Mouse (Mus musculus) midbrain, embryonic 13.5 days (tissue): Measurements from ENCODE around the gene Arhgef38. TPM values are rescaled to one million over a fixed set of nuclear protein-coding genes. Genes with fewer than 3 reads are reported as not detected.

Source experiments
- ATAC-seq: fragments of 200-750 bp; cut with Nextera tagmentation; 2 replicates; pipeline ENCODE4 v1.8.0; 2017; ENCODE audit warnings: mild to moderate bottlenecking, moderate TSS enrichment, moderate library complexity
- H3K27ac ChIP-seq: fragments of 300-500 bp; sonication (generic); 2 replicates; pipeline ENCODE4 v1.5.1; 2015; ENCODE audit warnings: inconsistent platforms, mild to moderate bottlenecking, moderate library complexity
- H3K27me3 ChIP-seq: fragments of 300-500 bp; sonication (generic); 2 replicates; pipeline ENCODE4 v1.6.1; 2015; ENCODE audit warnings: mild to moderate bottlenecking, inconsistent platforms
- H3K36me3 ChIP-seq: fragments of 300-500 bp; sonication (generic); 2 replicates; pipeline ENCODE4 v1.6.1; 2015; ENCODE audit warnings: mild to moderate bottlenecking, inconsistent platforms
- H3K4me1 ChIP-seq: fragments of 300-500 bp; sonication (generic); replicated peaks from 2 replicates; pipeline ENCODE4 v1.6.1; 2015; ENCODE audit warnings: inconsistent platforms
- H3K4me2 ChIP-seq: fragments of 300-500 bp; sonication (generic); replicated peaks from 2 replicates; pipeline ENCODE4 v1.6.1; 2015; ENCODE audit warnings: moderate library complexity, mild to moderate bottlenecking, inconsistent platforms
- H3K4me3 ChIP-seq: fragments of 300-500 bp; sonication (generic); replicated peaks from 2 replicates; pipeline ENCODE4 v1.5.1; 2015; ENCODE audit warnings: mild to moderate bottlenecking, inconsistent platforms
- H3K9ac ChIP-seq: fragments of 300-500 bp; sonication (generic); replicated peaks from 2 replicates; pipeline ENCODE4 v1.6.1; 2015; ENCODE audit warnings: mild to moderate bottlenecking, inconsistent platforms
- H3K9me3 ChIP-seq: fragments of 300-500 bp; sonication (generic); 2 replicates; pipeline ENCODE4 v1.6.1; 2016; ENCODE audit warnings: mild to moderate bottlenecking, inconsistent platforms
- WGBS: fragments of 180-500 bp; shearing (Covaris S2); methylation state at CpG from one replicate; pipeline ENCODE4 v1.1.7; 2015; 5-methylcytosine and 5-hydroxymethylcytosine counted together
- polyA plus RNA-seq: library from polyadenylated mRNA; unstranded; fragments of >200 nt; fragmentation: Nextera tagmentation; extraction: Ambion mirVana; gene quantifications from 2 replicates; pipeline ENCODE4 v1.2.1, GENCODE M21; 2015

The Arhgef38 gene
- polyA plus RNA-seq, 1 experiment from 2014 or later = 0.05 TPM

GRCm38 (mm10) chr3:133213434-133214114 is 21.2 kb downstream of the Arhgef38 start:
- no peak overlapping the region for H3K4me3 ChIP-seq
- no peak overlapping the region for H3K9ac ChIP-seq
- no peaks in the 10 kb centered on the region for H3K4me1 ChIP-seq
- H3K9me3 ChIP-seq = no peaks in the 10 kb centered on the region
- no peak overlapping the region for H3K4me2 ChIP-seq
- 94% methylated on average over 3 of the region's 3 CpGs for WGBS
- H3K27me3 ChIP-seq = no peaks in the 10 kb centered on the region
- ATAC-seq = no peak
- H3K36me3 ChIP-seq = no peaks in the 10 kb centered on the region
- H3K27ac ChIP-seq = no peak overlapping the region

GRCm38 (mm10) chr3:133211324-133211723 is 23.4 kb downstream of the Arhgef38 start:
- H3K9me3 ChIP-seq = no peaks in the 10 kb centered on the region
- 89% methylated on average over 3 of the region's 3 CpGs for WGBS
- no peaks in the 10 kb centered on the region for H3K27me3 ChIP-seq
- no peak overlapping the region for H3K4me2 ChIP-seq
- H3K27ac ChIP-seq = no peak overlapping the region
- no peaks in the 10 kb centered on the region for H3K36me3 ChIP-seq
- H3K4me3 ChIP-seq = no peak overlapping the region
- no peak overlapping the region for H3K9ac ChIP-seq
- no peak for ATAC-seq
- no peaks in the 10 kb centered on the region for H3K4me1 ChIP-seq

- H3K4me3 ChIP-seq = no peak overlapping the region
- no peaks in the 10 kb centered on the region for H3K36me3 ChIP-seq
- 81% methylated on average over 2 of the region's 2 CpGs for WGBS
These were observed 31.0 kb downstream of the Arhgef38 start for GRCm38 (mm10) chr3:133203713-133204112.

GRCm38 (mm10) chr3:133202171-133202570 is 32.6 kb downstream of the Arhgef38 start:
- Histone ChIP-seq H3K4me3 (no peak overlapping the region), H3K36me3 (no peaks in the 10 kb centered on the region)

More at GRCm38 (mm10) chr3:133203713-133204112, 31.0 kb downstream of the Arhgef38 start:
- H3K27me3 ChIP-seq = no peaks in the 10 kb centered on the region
- H3K9ac ChIP-seq = no peak overlapping the region
- no peaks in the 10 kb centered on the region for H3K4me1 ChIP-seq
- H3K4me2 ChIP-seq = no peak overlapping the region
- no peak for ATAC-seq
- no peaks in the 10 kb centered on the region for H3K9me3 ChIP-seq
- H3K27ac ChIP-seq = no peak overlapping the region

GRCm38 (mm10) chr3:133188930-133189329 is 45.8 kb downstream of the Arhgef38 start:
- H3K4me3 ChIP-seq = no peak overlapping the region
- ATAC-seq = no peak
- H3K4me1 ChIP-seq = no peaks in the 10 kb centered on the region
- 85% methylated on average over 3 of the region's 3 CpGs for WGBS
- H3K27ac ChIP-seq = no peak overlapping the region
- no peaks in the 10 kb centered on the region for H3K27me3 ChIP-seq
- H3K9ac ChIP-seq = no peak overlapping the region
- H3K36me3 ChIP-seq = no peaks in the 10 kb centered on the region
- no peaks in the 10 kb centered on the region for H3K9me3 ChIP-seq
- no peak overlapping the region for H3K4me2 ChIP-seq

More at GRCm38 (mm10) chr3:133202171-133202570, 32.6 kb downstream of the Arhgef38 start:
- H3K9ac ChIP-seq = no peak overlapping the region
- no peak overlapping the region for H3K27ac ChIP-seq
- ATAC-seq = no peak
- H3K9me3 ChIP-seq = no peaks in the 10 kb centered on the region
- 92% methylated on average over 13 of the region's 13 CpGs for WGBS
- H3K4me2 ChIP-seq = no peak overlapping the region
- no peaks in the 10 kb centered on the region for H3K27me3 ChIP-seq
- no peaks in the 10 kb centered on the region for H3K4me1 ChIP-seq

- Histone ChIP-seq H3K9me3 (no peaks in the 10 kb centered on the region), H3K36me3 (no peaks in the 10 kb centered on the region), H3K9ac (no peak overlapping the region), H3K4me1 (no peaks in the 10 kb centered on the region), H3K4me2 (no peak overlapping the region), H3K27ac (no peak overlapping the region), H3K27me3 (no peaks in the 10 kb centered on the region), H3K4me3 (no peak overlapping the region)
- ATAC-seq = no peak
- 92% methylated on average over 3 of the region's 3 CpGs for WGBS
These were observed 47.2 kb downstream of the Arhgef38 start for GRCm38 (mm10) chr3:133187524-133187923.

- H3K27ac ChIP-seq = no peak overlapping the region
- no peaks in the 10 kb centered on the region for H3K9me3 ChIP-seq
- H3K4me1 ChIP-seq = no peaks in the 10 kb centered on the region
- H3K36me3 ChIP-seq = no peaks in the 10 kb centered on the region
- H3K27me3 ChIP-seq = no peaks in the 10 kb centered on the region
- H3K9ac ChIP-seq = no peak overlapping the region
- 73% methylated on average over 12 of the region's 12 CpGs for WGBS
- no peak overlapping the region for H3K4me2 ChIP-seq
- ATAC-seq = no peak
- H3K4me3 ChIP-seq = no peak overlapping the region
These were observed 58.6 kb downstream of the Arhgef38 start for GRCm38 (mm10) chr3:133176033-133176750.

- Histone ChIP-seq H3K4me1 (no peaks in the 10 kb centered on the region), H3K9ac (no peak overlapping the region), H3K9me3 (no peaks in the 10 kb centered on the region), H3K27ac (no peak overlapping the region), H3K36me3 (no peaks in the 10 kb centered on the region), H3K4me2 (no peak overlapping the region), H3K4me3 (no peak overlapping the region), H3K27me3 (no peaks in the 10 kb centered on the region)
- no peak for ATAC-seq
- 93% methylated on average over 4 of the region's 4 CpGs for WGBS
These were observed 62.5 kb downstream of the Arhgef38 start for GRCm38 (mm10) chr3:133172291-133172690.

- H3K9me3 ChIP-seq = no peaks in the 10 kb centered on the region
- H3K27ac ChIP-seq = no peak overlapping the region
- H3K4me1 ChIP-seq = no peaks in the 10 kb centered on the region
- H3K9ac ChIP-seq = no peak overlapping the region
- no peak for ATAC-seq
- H3K4me2 ChIP-seq = no peak overlapping the region
- 90% methylated on average over 7 of the region's 7 CpGs for WGBS
- H3K36me3 ChIP-seq = no peaks in the 10 kb centered on the region
- no peak overlapping the region for H3K4me3 ChIP-seq
- H3K27me3 ChIP-seq = no peaks in the 10 kb centered on the region
These were observed 65.0 kb downstream of the Arhgef38 start for GRCm38 (mm10) chr3:133169737-133170136.

GRCm38 (mm10) chr3:133167550-133167949 is 67.2 kb downstream of the Arhgef38 start:
- no peak overlapping the region for H3K4me2 ChIP-seq
- no peak overlapping the region for H3K9ac ChIP-seq
- WGBS = 87% methylated on average over 6 of the region's 6 CpGs
- no peaks in the 10 kb centered on the region for H3K9me3 ChIP-seq
- no peak overlapping the region for H3K4me3 ChIP-seq
- H3K4me1 ChIP-seq = peaks cover 16% of the 10 kb centered on the region
- H3K27me3 ChIP-seq = no peaks in the 10 kb centered on the region
- no peak overlapping the region for H3K27ac ChIP-seq
- H3K36me3 ChIP-seq = no peaks in the 10 kb centered on the region
- ATAC-seq = no peak

GRCm38 (mm10) chr3:133165130-133165529 is 69.6 kb downstream of the Arhgef38 start:
- no peak overlapping the region for H3K27ac ChIP-seq
- no peaks in the 10 kb centered on the region for H3K9me3 ChIP-seq
- no peaks in the 10 kb centered on the region for H3K36me3 ChIP-seq
- ATAC-seq = no peak
- no peak overlapping the region for H3K9ac ChIP-seq
- H3K4me3 ChIP-seq = no peak overlapping the region
- no peak overlapping the region for H3K4me2 ChIP-seq
- WGBS = 45% methylated on average over 1 of the region's 1 CpGs
- H3K4me1 ChIP-seq = peaks cover 16% of the 10 kb centered on the region
- H3K27me3 ChIP-seq = no peaks in the 10 kb centered on the region

GRCm38 (mm10) chr3:133163913-133164406 is 70.8 kb downstream of the Arhgef38 start:
- 89% methylated on average over 6 of the region's 6 CpGs for WGBS
- H3K4me1 ChIP-seq = peaks cover 16% of the 10 kb centered on the region
- no peaks in the 10 kb centered on the region for H3K27me3 ChIP-seq
- H3K9me3 ChIP-seq = no peaks in the 10 kb centered on the region
- ATAC-seq = no peak
- no peak overlapping the region for H3K4me2 ChIP-seq
- no peak overlapping the region for H3K9ac ChIP-seq
- H3K4me3 ChIP-seq = no peak overlapping the region
- no peaks in the 10 kb centered on the region for H3K36me3 ChIP-seq
- no peak overlapping the region for H3K27ac ChIP-seq
